In the genomic region with DNA sequence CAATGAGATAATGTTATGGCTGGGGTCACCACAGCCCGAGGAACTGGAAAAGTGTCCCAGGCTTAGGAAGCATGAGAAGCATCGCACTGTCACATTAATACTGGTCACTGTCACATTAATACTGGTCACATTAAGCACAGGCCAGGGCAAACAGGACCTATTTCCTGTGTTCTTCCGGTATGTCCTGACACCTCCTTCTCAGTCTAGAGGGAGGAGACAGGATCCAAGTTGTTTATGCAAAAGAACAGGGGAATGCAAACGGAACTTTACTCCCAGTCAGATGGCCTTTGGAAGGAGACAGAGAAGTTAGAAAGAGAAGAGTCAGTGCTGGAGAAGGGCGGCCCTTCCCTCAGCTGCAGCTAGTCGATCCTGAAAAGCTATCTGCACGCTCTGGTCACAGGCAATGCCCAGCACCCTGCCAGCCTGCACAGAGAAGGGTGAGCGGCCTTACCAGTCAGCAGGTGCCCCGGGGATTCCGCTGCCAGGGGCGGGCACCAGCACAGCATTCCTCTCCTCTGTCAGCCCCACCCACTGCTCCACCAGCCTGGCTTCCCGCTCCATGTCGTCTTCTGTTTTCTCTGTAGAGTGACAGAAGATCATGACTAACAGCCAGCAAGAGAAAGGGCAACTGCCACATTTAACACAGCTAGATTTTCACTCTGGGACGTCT, we compare ENCODE assay signal across 14 mouse cellular contexts. TPM values are rescaled to one million over a fixed set of nuclear protein-coding genes. Genes with fewer than 3 reads are reported as not detected.
DNase-seq lines count a peak whose midpoint lies in the region; TF ChIP-seq lines count a peak whose summit lies in the region.
"Had no signal": no experiment of that assay in that cellular context is flagged by ENCODE, and none has a peak within 500 bp of the region (broad histone marks: within the 10 kb centered on the region; RNA-seq: fewer than 3 reads in every experiment).

No protein-coding gene starts in this region.

- H3K27ac ChIP-seq in liver, adult 2 months (replicated peaks; ENCODE audit: insufficient read depth, low read depth, low read length): no peak overlapping the region
- peak overlapping the region; percentile 79 for H3K27ac ChIP-seq in gastrocnemius, adult 2 months
- H3K27ac ChIP-seq: embryonic facial prominence, embryonic 13.5 days; forebrain, embryonic 13.5 days; hindbrain, embryonic 12.5 days; midbrain, embryonic 15.5 days; stomach, embryonic 15.5 days had no signal

- H3K36me3 ChIP-seq in liver, adult 2 months (ENCODE audit: control insufficient read depth, insufficient read depth, low read length): no peaks in the 10 kb centered on the region; the same call in 1 of the 2 replicates

- H3K4me1 ChIP-seq in liver, adult 2 months (ENCODE audit: control insufficient read depth, insufficient read depth, low read length): no peaks in the 10 kb centered on the region
- H3K4me1 ChIP-seq: forebrain, embryonic 13.5 days; hindbrain, embryonic 12.5 days; midbrain, embryonic 15.5 days; stomach, embryonic 15.5 days had no signal

- peak; percentile 20 for DNase-seq in liver, adult 2 months (ENCODE audit: extremely low read depth, low read depth, low spot score)
- no peak for DNase-seq in liver
- DNase-seq in gastrocnemius, adult 2 months: peak; percentile 91
- peak; percentile 41 to 42 for DNase-seq in kidney, adult 8-10 months
- peak; percentile 30 for DNase-seq in lung, postnatal 36 days
- DNase-seq in retina, postnatal 1 day: no peak
- DNase-seq in cerebellum, adult 18-20 months: no peak
- DNase-seq: cerebellum, postnatal 10 days; right cerebral cortex, postnatal 14 days had no signal

- 67% methylated on average over 14 of the region's 14 CpGs for WGBS in liver, adult 2 months

- no peak for TF ChIP-seq CTCF in liver, adult 2 months (IDR thresholded peaks at IDR 0.05; ENCODE audit: low read depth, low read length)
- TF ChIP-seq CTCF in gastrocnemius, adult 2 months (IDR thresholded peaks at IDR 0.05): no peak

- no peaks in the 10 kb centered on the region for H3K79me2 ChIP-seq in liver, adult 2 months (ENCODE audit: control insufficient read depth, insufficient read depth, low read length)

- intact Hi-C loops in gastrocnemius, adult 2 months (cut with DNase I): loop anchor here (5.0 kb wide), 1 partner anchor 39 kb away; no protein-coding TSS in a partner anchor

- peak overlapping the region; percentile 32 for H3K4me3 ChIP-seq in liver, adult 2 months (ENCODE audit: insufficient read depth, low read depth, low read length)
- H3K4me3 ChIP-seq in gastrocnemius, adult 2 months: peak overlapping the region; percentile 40
- H3K4me3 ChIP-seq: embryonic facial prominence, embryonic 13.5 days; forebrain, embryonic 13.5 days; hindbrain, embryonic 12.5 days; midbrain, embryonic 15.5 days; stomach, embryonic 15.5 days had no signal

- TF ChIP-seq POLR2A in liver, adult 2 months (IDR thresholded peaks at IDR 0.05; ENCODE audit: extremely low read depth, insufficient read depth, low read length): no peak

- H3K9ac ChIP-seq in liver, adult 2 months (ENCODE audit: low read depth, low read length): peak overlapping the region; percentile 31
- H3K9ac ChIP-seq: embryonic facial prominence, embryonic 13.5 days; forebrain, embryonic 13.5 days; hindbrain, embryonic 12.5 days; midbrain, embryonic 15.5 days; stomach, embryonic 15.5 days had no signal

- no peaks in the 10 kb centered on the region for H3K27me3 ChIP-seq in liver, adult 2 months (ENCODE audit: control insufficient read depth, insufficient read depth, low read length)
- H3K27me3 ChIP-seq: embryonic facial prominence, embryonic 13.5 days; forebrain, embryonic 13.5 days; hindbrain, embryonic 12.5 days; midbrain, embryonic 15.5 days; stomach, embryonic 15.5 days had no signal

RNA-seq across cellular contexts. Expression of a gene that starts 49.0 kb away (rescaled TPM):
- total RNA-seq in liver, adult 2 months (2014; rRNA removed): 25.6 and 28.8 TPM in 2 replicates
- 13.8 and 25.0 TPM in 2 replicates for polyA plus RNA-seq in liver, adult 2 months (2012; rRNA removed)
- total RNA-seq in gastrocnemius, adult 2 months (2021): 10 to 100 TPM; 46.5 to 49.7 TPM

Comparison
In these comparisons a context has a peak if more than half of its experiments do, and no peak if none do; other contexts are left out.
1. DNase-seq: peak in liver, adult 2 months (single experiment), gastrocnemius, adult 2 months (single experiment), kidney, adult 8-10 months (2 of 2) and lung, postnatal 36 days (single experiment); none in liver (single experiment), retina, postnatal 1 day (single experiment) and cerebellum, adult 18-20 months (0 of 2).